Mouse (Mus musculus) liver, embryonic 14.5 days (tissue): Measurements from ENCODE around the gene Vmn1r177.
"Not testable (repeated sequence)": the region's sequence is repeated elsewhere in the genome, so short reads cannot be mapped to it uniquely, and the experiment has no call there.

Experiments
- CTCF ChIP-seq: IDR thresholded peaks from 2 replicates; pipeline ENCODE4 v1.5.1; 2016; ENCODE audit warnings: antibody characterized with exemption, low read depth, control low read depth
- EP300 ChIP-seq: IDR thresholded peaks from 2 replicates; pipeline ENCODE4 v1.6.1; 2016; ENCODE audit warnings: antibody characterized with exemption, low read depth

DNA sequence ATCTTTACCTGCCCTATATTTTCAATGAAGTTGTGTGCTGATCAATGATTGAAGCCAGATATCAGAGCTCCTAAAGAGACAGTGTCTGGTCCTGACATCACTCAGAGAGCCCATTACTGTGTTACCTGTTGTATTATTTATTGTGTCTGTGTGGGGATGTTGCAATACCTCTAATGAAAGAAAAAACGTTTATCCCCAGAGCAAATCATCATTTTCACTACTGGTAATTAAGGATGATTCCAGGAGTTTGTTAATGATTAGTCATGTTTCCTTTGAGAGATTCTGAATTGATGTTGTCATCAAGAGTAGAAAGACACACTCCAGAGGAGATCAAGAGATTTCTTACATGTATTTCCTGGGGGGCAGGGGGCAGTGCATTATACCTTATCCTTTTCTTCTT lies 29.0 kb downstream of the Vmn1r177 start, which contains the start of gene Vmn1r176:
- TF ChIP-seq CTCF, EP300: not testable (repeated sequence)
